Mouse (Mus musculus): ENCODE data around the gene Usp6nl.

DNA sequence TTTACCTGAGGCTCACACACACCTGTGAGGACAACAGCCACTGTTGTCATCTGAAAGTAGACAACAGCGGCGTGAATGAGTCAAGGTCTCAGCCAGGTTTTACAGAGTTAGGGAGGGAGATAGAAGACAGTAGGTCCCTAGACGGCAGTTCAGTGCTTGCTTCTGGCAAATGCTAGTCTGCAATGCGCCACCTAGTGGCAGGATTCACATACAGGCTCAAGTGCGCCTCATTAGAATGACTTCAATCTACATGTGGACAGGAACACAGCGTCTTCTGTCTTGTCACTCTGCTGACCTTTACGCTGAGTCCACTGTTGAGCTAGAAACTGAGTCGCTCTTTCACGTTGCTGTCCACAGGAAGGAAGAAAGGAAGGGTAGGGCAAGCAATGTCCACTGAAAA, 146.7 kb downstream of the Usp6nl start:
- TF ChIP-seq GATA1 (IDR thresholded peaks at IDR 0.05; ENCODE audit: low read length) = no peak
- TF ChIP-seq TAL1 (IDR thresholded peaks at IDR 0.05; ENCODE audit: low read length) = no peak

All from erythroblast, embryonic 14.5 days (primary cell).